15 mouse cellular contexts compared by ENCODE assay signal in genomic region chr4:100045164-100045906, GRCm38 (mm10). TPM values are rescaled to one million over a fixed set of nuclear protein-coding genes. Genes with fewer than 3 reads are reported as not detected.
A peak's percentile ranks its signal among the peaks of the same experiment; 100 is the strongest.
DNase-seq lines count a peak whose midpoint lies in the region; ATAC-seq and TF ChIP-seq lines count a peak whose summit lies in the region.
"Had no signal": no experiment of that assay in that cellular context is flagged by ENCODE, and none has a peak within 500 bp of the region (broad histone marks: within the 10 kb centered on the region; RNA-seq: fewer than 3 reads in every experiment).

No protein-coding gene starts in this region.

- no peaks in the 10 kb centered on the region for H3K27me3 ChIP-seq in heart, adult 2 months (ENCODE audit: control insufficient read depth, insufficient read depth, low read length)
- no peaks in the 10 kb centered on the region for H3K27me3 ChIP-seq in heart, embryonic 12.5 days (replicated peaks)
- no peaks in the 10 kb centered on the region for H3K27me3 ChIP-seq in C2C12 (ENCODE audit: control insufficient read depth, insufficient read depth, insufficient read length)
- no peaks in the 10 kb centered on the region for H3K27me3 ChIP-seq in forebrain, embryonic 15.5 days
- H3K27me3 ChIP-seq: limb, embryonic 13.5 days had no signal

- no peak for TF ChIP-seq EP300 in heart, adult 2 months (IDR thresholded peaks at IDR 0.05; ENCODE audit: insufficient read depth, low read depth, low read length)

- peaks cover 4% of the 10 kb centered on the region for H3K4me1 ChIP-seq in heart, adult 2 months (ENCODE audit: control insufficient read depth, insufficient read depth, low read length)
- H3K4me1 ChIP-seq in heart, embryonic 12.5 days (replicated peaks): no peaks in the 10 kb centered on the region
- H3K4me1 ChIP-seq in forebrain, embryonic 15.5 days: no peaks in the 10 kb centered on the region

- TF ChIP-seq POLR2A in heart, adult 2 months (IDR thresholded peaks at IDR 0.05; ENCODE audit: insufficient read depth, low read depth, low read length): no peak

- H3K36me3 ChIP-seq in heart, adult 2 months (ENCODE audit: control insufficient read depth, insufficient read depth, low read length): no peaks in the 10 kb centered on the region
- no peaks in the 10 kb centered on the region for H3K36me3 ChIP-seq in heart, embryonic 12.5 days
- H3K36me3 ChIP-seq in C2C12 (ENCODE audit: control insufficient read depth, insufficient read depth): no peaks in the 10 kb centered on the region
- no peaks in the 10 kb centered on the region for H3K36me3 ChIP-seq in forebrain, embryonic 15.5 days
- H3K36me3 ChIP-seq: limb, embryonic 13.5 days had no signal

- H3K79me3 ChIP-seq in C2C12 (ENCODE audit: low read depth): no peaks in the 10 kb centered on the region

- 71% methylated on average over 15 of the region's 15 CpGs for WGBS in heart, adult 2 months
- WGBS in heart, embryonic 12.5 days: 73% methylated on average over 15 of the region's 15 CpGs
- WGBS in forebrain, embryonic 15.5 days: 80% methylated on average over 15 of the region's 15 CpGs

- ATAC-seq in heart, embryonic 12.5 days (ENCODE audit: insufficient number of reproducible peaks, low FRiP score): no peak
- ATAC-seq in forebrain, embryonic 15.5 days (replicated peaks): no peak
- ATAC-seq: CD4-positive, CD25-positive, alpha-beta regulatory T cell, adult 4 months had no signal

- H3K27ac ChIP-seq in heart, adult 2 months: no peak overlapping the region
- no peak overlapping the region for H3K27ac ChIP-seq in heart, embryonic 12.5 days (ENCODE audit: poor library complexity, severe bottlenecking)
- no peak overlapping the region for H3K27ac ChIP-seq in forebrain, embryonic 15.5 days (replicated peaks)
- H3K27ac ChIP-seq: limb, embryonic 13.5 days had no signal

- intact Hi-C loops in heart, adult 2 months (cut with DNase I): no loop called here
- intact Hi-C loops in gastrocnemius, postnatal 14 days (cut with DNase I; ENCODE audit: low total_unique reads): no loop called here

- no peak overlapping the region for H3K4me2 ChIP-seq in heart, embryonic 12.5 days
- no peak overlapping the region for H3K4me2 ChIP-seq in forebrain, embryonic 15.5 days (replicated peaks)
- H3K4me2 ChIP-seq: limb, embryonic 13.5 days had no signal

- no peak overlapping the region for H3K4me3 ChIP-seq in heart, adult 2 months
- no peak overlapping the region for H3K4me3 ChIP-seq in heart, embryonic 12.5 days
- H3K4me3 ChIP-seq in C2C12 (ENCODE audit: insufficient read depth, poor library complexity, severe bottlenecking): no peak overlapping the region
- no peak overlapping the region for H3K4me3 ChIP-seq in forebrain, embryonic 15.5 days
- H3K4me3 ChIP-seq: erythroblast, embryonic 14.5 days; limb, embryonic 13.5 days had no signal

- no peaks in the 10 kb centered on the region for H3K79me2 ChIP-seq in heart, adult 2 months (replicated peaks; ENCODE audit: control insufficient read depth, insufficient read depth, low read length)
- H3K79me2 ChIP-seq in C2C12 (ENCODE audit: control insufficient read depth, insufficient read depth): no peaks in the 10 kb centered on the region

- no peak overlapping the region for H3K9ac ChIP-seq in heart, adult 2 months (ENCODE audit: low read depth, low read length)
- H3K9ac ChIP-seq in heart, embryonic 12.5 days: no peak overlapping the region
- no peak overlapping the region for H3K9ac ChIP-seq in forebrain, embryonic 15.5 days (replicated peaks)
- H3K9ac ChIP-seq: limb, embryonic 13.5 days had no signal

- no peak for TF ChIP-seq CTCF in heart, adult 2 months (IDR thresholded peaks at IDR 0.05)
- no peak for TF ChIP-seq CTCF in C2C12 (IDR thresholded peaks at IDR 0.05; ENCODE audit: control insufficient read depth, insufficient read depth, insufficient read length)

- DNase-seq in heart, adult 2 months: peak; percentile 45 to 53
- DNase-seq in gastrocnemius, postnatal 14 days: peak; percentile 63
- DNase-seq in lung, postnatal 4 days: peak; percentile 34 to 61
- no peak for DNase-seq in left cerebral cortex, adult 11 months (ENCODE audit: low spot score)
- DNase-seq in thymus, postnatal 10 days (ENCODE audit: low spot score in 2 of 2): no peak
- DNase-seq: cerebellum, postnatal 14 days; kidney, postnatal 36 days; midbrain, embryonic 14.5 days; thymus, postnatal 4 days had no signal

- H3ac ChIP-seq in C2C12 (ENCODE audit: control insufficient read depth, insufficient read length, low read depth): no peak overlapping the region

- no peaks in the 10 kb centered on the region for H3K9me3 ChIP-seq in heart, embryonic 12.5 days (replicated peaks)
- no peaks in the 10 kb centered on the region for H3K9me3 ChIP-seq in forebrain, embryonic 15.5 days
- H3K9me3 ChIP-seq: limb, embryonic 13.5 days had no signal

TF ChIP-seq in C2C12, 6 proteins besides CTCF, POLR2A, EP300 and RAD21:
- TF ChIP-seq MYOG (IDR thresholded peaks at IDR 0.05; ENCODE audit: control insufficient read depth, extremely low read depth, insufficient read length): no peak
- peak; percentile 37 for TF ChIP-seq MAX (IDR thresholded peaks at IDR 0.05)
- TF ChIP-seq MYOD1 (IDR thresholded peaks at IDR 0.05; ENCODE audit: control insufficient read depth, insufficient read length, low read depth): peak; percentile 85
- peak; percentile 92 for TF ChIP-seq USF1 (IDR thresholded peaks at IDR 0.05; ENCODE audit: low read depth)

RNA-seq across cellular contexts. Expression of gene Ror1, which starts 50.3 kb away (rescaled TPM):
- 1 to 10 TPM; 3.4 to 5.0 TPM for total RNA-seq in heart, adult 2 months (2021)
- polyA plus RNA-seq in heart, adult 2 months (2012; rRNA removed): 2.3 and 2.7 TPM in 2 replicates
- polyA plus RNA-seq in heart, embryonic 12.5 days (2016; fragmentation: Nextera tagmentation; extraction: Ambion mirVana): 13.9 and 15.0 TPM in 2 replicates
- 0.04 TPM for polyA plus RNA-seq in C2C12 (2012; fragmentation: generic; extraction: Trizol)
- total RNA-seq in gastrocnemius, postnatal 14 days (2021): 1 to 10 TPM; 4.7 to 6.2 TPM
- 0.76 and 0.97 TPM in 2 replicates for polyA plus RNA-seq in forebrain, embryonic 15.5 days (2015; fragmentation: Nextera tagmentation; extraction: Ambion mirVana)
- polyA plus RNA-seq: CD4-positive, CD25-positive, alpha-beta regulatory T cell, adult 4 months; erythroblast, embryonic 14.5 days had no signal

Comparison
In these comparisons a context has a peak if more than half of its experiments do, and no peak if none do; other contexts are left out.
1. DNase-seq: peak in heart, adult 2 months (2 of 2), gastrocnemius, postnatal 14 days (single experiment) and lung, postnatal 4 days (2 of 2); none in left cerebral cortex, adult 11 months (single experiment) and thymus, postnatal 10 days (0 of 2).